Mouse (Mus musculus) ES-E14 (cell line): ENCODE measurements around the gene Cap2. TPM values are rescaled to one million over a fixed set of nuclear protein-coding genes. Genes with fewer than 3 reads are reported as not detected.

Experiments
- DNase-seq: peaks from one replicate; pipeline ENCODE4 v3.0.0-alpha.2; 2013; ENCODE audit warnings: low read depth, low spot score
- H3K27ac ChIP-seq: 2 replicates; pipeline ENCODE4 v1.5.1; 2012; ENCODE audit warnings: low read depth, mild to moderate bottlenecking, low read length, moderate library complexity, mixed read lengths; ENCODE audit not compliant: poor library complexity, insufficient read depth, severe bottlenecking
- H3K36me3 ChIP-seq: 2 replicates; pipeline ENCODE4 v1.6.1; 2012; ENCODE audit warnings: mild to moderate bottlenecking, low read length, moderate library complexity, mixed read lengths; ENCODE audit not compliant: control insufficient read depth, poor library complexity, insufficient read depth, severe bottlenecking
- H3K4me1 ChIP-seq, 2 experiments: fragments of 150-350 bp in 1 of 2; sonication (generic) in 1 of 2; 2 replicates each; pipeline ENCODE4 v1.6.1; 2012; ENCODE audit warnings: low read length in 2 of 2, mild to moderate bottlenecking in 1 of 2, mixed read lengths in 1 of 2; ENCODE audit not compliant: control insufficient read depth in 2 of 2, insufficient read depth in 2 of 2, poor library complexity in 1 of 2
- H3K4me3 ChIP-seq, 2 experiments: fragments of 150-350 bp in 1 of 2; sonication (generic) in 1 of 2; 2 replicates each; pipeline ENCODE4 v1.5.1; 2012; ENCODE audit warnings: low read length in 2 of 2, low read depth in 1 of 2, mild to moderate bottlenecking in 1 of 2, mixed read lengths in 1 of 2; ENCODE audit not compliant: insufficient read depth in 1 of 2, poor library complexity in 1 of 2, severe bottlenecking in 1 of 2
- H3K9ac ChIP-seq: 2 replicates; pipeline ENCODE4 v1.6.1; 2012; ENCODE audit warnings: low read depth, mild to moderate bottlenecking, low read length, mixed read lengths; ENCODE audit not compliant: poor library complexity, insufficient read depth, severe bottlenecking
- H3K9me3 ChIP-seq: fragments of 150-350 bp; sonication (generic); 2 replicates; pipeline ENCODE4 v1.6.1; 2012; ENCODE audit warnings: low read depth, mild to moderate bottlenecking, low read length; ENCODE audit not compliant: control insufficient read depth, insufficient read depth
- CHD2 ChIP-seq: IDR thresholded peaks from 2 replicates; pipeline ENCODE4 v1.6.1; 2014; ENCODE audit warnings: mild to moderate bottlenecking, low read depth, low read length, inconsistent platforms
- HCFC1 ChIP-seq: IDR thresholded peaks from 2 replicates; pipeline ENCODE4 v1.6.1; 2012; ENCODE audit warnings: low read length, inconsistent platforms, borderline replicate concordance; ENCODE audit not compliant: insufficient read depth
- MAFK ChIP-seq: IDR thresholded peaks from 2 replicates; pipeline ENCODE4 v1.6.1; 2014; ENCODE audit warnings: mild to moderate bottlenecking, low read depth, low read length, inconsistent platforms; ENCODE audit not compliant: insufficient read depth
- ZC3H11A ChIP-seq: IDR thresholded peaks from 2 replicates; pipeline ENCODE4 v1.6.1; 2012; ENCODE audit warnings: low read depth, mild to moderate bottlenecking, inconsistent platforms, low read length, borderline replicate concordance
- ZNF384 ChIP-seq: IDR thresholded peaks from 2 replicates; pipeline ENCODE4 v1.6.1; 2012; ENCODE audit warnings: low read depth, low read length, inconsistent platforms
- in situ Hi-C, 2 experiments: fragments of 600-800 bp; cut with MboI; formaldehyde crosslinking; loops; one replicate each; pipeline ENCODE4 v1.15.1; 2025; ENCODE audit warnings: low sequenced_read_pairs in 2 of 2, inconsistent platforms in 1 of 2; ENCODE audit not compliant: unreplicated experiment in 2 of 2
- total RNA-seq: library from RNA; depleted of rRNA; stranded (reverse); fragments of 300-350 nt; gene quantifications from 2 replicates; pipeline ENCODE4 v1.2.3, GENCODE M21; 2012

Gene Cap2
- total RNA-seq, 1 experiment: 5.1 TPM

DNA sequence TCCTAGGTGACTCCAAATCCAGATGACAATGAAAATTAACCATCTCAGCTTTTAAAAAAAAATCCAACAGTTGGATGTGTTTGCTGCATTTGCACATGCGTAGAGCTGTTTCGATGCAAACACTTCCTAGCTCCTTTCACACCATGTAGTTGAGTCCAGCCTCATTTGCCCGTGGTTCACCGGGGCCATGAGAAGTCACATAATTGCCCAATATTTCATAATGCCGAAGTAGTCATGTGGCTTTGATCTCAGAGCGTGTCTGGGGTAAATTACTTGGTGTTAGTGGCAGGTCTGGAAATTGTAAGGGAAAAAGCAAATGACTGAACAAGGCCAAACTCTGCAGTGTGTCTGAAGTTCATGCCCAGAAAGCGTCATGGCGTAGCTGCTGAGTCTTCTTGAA lies 67.8 kb downstream of the Cap2 start:
- H3K4me3 ChIP-seq: no peak overlapping the region
- no peaks in the 10 kb centered on the region for H3K9me3 ChIP-seq
- in situ Hi-C loops: no loop called here
- TF ChIP-seq ZC3H11A (no peak), MAFK (no peak)
- H3K4me1 ChIP-seq: no peaks in the 10 kb centered on the region
- no peak overlapping the region for H3K27ac ChIP-seq
- no peak overlapping the region for H3K9ac ChIP-seq
- no peak for DNase-seq
- no peaks in the 10 kb centered on the region for H3K36me3 ChIP-seq

DNA sequence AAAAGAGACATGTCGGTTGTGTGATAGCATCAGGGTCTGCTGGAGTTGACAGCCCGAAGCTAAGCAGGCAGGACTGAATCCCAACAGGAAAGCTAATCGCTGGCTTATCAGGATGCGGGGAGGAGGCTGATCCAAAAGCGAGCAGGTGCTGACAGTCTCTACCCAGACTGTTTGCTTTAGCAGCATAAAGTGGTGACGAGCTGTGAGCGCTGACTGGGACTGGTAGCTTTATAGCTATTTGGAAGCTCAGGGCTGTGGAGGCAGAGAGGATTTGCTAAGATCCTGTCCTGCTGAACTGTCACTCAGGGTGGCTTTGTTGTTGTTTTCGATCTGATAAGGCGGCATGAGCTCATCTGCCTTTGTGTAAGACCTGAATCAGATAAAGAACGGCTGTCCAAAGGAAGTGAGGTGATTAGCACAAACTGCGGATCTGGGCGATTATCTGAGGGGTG lies 69.5 kb downstream of the Cap2 start:
- no peaks in the 10 kb centered on the region for H3K4me1 ChIP-seq
- H3K9ac ChIP-seq: no peak overlapping the region
- H3K9me3 ChIP-seq: no peaks in the 10 kb centered on the region
- in situ Hi-C loops: no loop called here
- H3K27ac ChIP-seq: no peak overlapping the region
- DNase-seq: no peak
- TF ChIP-seq HCFC1 (no peak), MAFK (no peak), ZNF384 (no peak), CHD2 (no peak), ZC3H11A (no peak)
- H3K36me3 ChIP-seq: no peaks in the 10 kb centered on the region
- no peak overlapping the region for H3K4me3 ChIP-seq

DNA sequence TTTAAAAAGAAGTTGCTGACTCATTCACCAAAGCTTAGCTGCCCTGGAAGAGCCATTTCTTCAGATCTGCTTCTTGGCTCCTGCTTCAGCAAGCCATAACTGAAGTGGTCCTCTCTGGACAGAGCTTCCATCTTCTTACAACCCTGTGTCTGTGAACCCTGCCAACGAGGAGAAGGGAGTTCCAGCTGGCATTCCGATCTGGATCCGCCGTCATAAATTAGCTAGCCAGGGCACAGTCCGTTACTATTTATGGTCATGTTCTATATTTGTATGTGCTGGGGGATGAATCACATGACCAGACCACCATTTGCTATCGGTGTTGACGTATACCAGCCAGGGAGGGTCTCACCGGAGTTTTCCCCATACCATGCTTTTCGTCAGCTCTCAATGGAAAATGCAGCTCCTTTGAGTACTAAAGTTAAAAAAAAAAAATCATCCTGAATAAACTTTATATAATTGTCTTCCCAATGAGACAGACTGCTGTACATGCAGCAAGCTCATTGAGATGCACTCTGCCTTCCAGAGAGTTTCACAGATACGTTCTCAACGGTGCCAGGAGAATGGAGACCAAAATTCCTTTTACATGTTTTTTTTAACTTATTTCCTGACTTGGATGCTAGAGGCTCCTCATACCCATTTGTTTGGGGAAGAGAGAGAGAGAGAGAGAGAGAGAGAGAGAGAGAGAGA lies 70.5 kb downstream of the Cap2 start:
- Histone ChIP-seq H3K9ac (no peak overlapping the region), H3K36me3 (no peaks in the 10 kb centered on the region), H3K9me3 (no peaks in the 10 kb centered on the region), H3K4me3 (no peak overlapping the region), H3K27ac (no peak overlapping the region), H3K4me1 (no peaks in the 10 kb centered on the region)
- TF ChIP-seq ZNF384: no peak
- no peak for TF ChIP-seq CHD2
- TF ChIP-seq MAFK: no peak
- TF ChIP-seq HCFC1: no peak
- TF ChIP-seq ZC3H11A: no peak
- DNase-seq: no peak
- in situ Hi-C loops: no loop called here

DNA sequence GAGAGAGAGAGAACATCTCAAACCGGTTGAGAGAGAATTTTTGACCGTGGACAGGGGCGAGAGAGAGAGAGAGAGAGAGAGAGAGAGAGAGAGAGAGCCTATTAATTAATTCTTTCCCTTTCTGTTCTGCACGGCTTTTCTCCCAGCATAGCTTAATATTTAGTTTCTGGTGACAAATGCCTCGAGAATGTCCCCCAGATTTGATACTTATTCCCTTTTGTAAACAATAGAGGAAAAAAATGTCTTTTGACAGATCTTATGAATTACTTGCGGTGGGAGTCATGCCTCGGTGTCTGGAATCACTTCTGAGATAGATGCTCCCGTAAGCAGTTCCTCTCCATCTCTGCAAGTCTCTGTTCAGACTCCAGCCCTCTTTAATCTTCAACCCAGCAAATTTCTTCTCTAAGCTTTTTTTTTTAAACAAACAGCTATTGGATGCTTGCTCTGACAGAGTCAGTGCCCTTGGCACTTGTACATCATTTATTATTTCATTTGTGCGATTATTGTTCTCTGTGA lies 71.1 kb downstream of the Cap2 start:
- H3K36me3 ChIP-seq: no peaks in the 10 kb centered on the region
- no peak for DNase-seq
- TF ChIP-seq MAFK: no peak
- TF ChIP-seq ZNF384: no peak
- TF ChIP-seq CHD2: no peak
- TF ChIP-seq HCFC1: no peak
- no peak for TF ChIP-seq ZC3H11A
- in situ Hi-C loops: no loop called here
- H3K27ac ChIP-seq: no peak overlapping the region
- no peak overlapping the region for H3K4me3 ChIP-seq
- H3K9ac ChIP-seq: no peak overlapping the region
- H3K9me3 ChIP-seq: no peaks in the 10 kb centered on the region
- H3K4me1 ChIP-seq: no peaks in the 10 kb centered on the region

DNA sequence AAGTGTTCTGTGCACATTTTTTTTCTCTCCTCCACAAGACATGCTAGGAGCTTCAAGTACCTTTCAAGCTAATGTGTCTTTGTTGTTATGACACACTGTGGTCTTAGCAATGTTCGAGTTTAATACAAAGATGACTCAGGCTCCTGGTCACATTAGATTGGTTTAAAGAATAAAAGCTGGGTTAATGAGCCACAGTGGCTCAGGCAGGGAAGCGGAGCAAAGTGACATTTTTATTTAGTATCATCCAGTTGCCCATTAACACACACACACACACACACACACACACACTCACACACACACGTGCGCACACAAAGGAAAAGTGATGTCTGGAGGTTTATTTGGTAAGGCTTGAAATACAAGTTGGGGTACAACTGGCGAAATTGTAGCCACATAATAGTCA lies 72.6 kb downstream of the Cap2 start:
- Histone ChIP-seq H3K36me3 (no peaks in the 10 kb centered on the region), H3K27ac (no peak overlapping the region), H3K4me3 (no peak overlapping the region), H3K9ac (no peak overlapping the region), H3K4me1 (no peaks in the 10 kb centered on the region), H3K9me3 (no peaks in the 10 kb centered on the region)
- no peak for DNase-seq
- no peak for TF ChIP-seq ZC3H11A
- in situ Hi-C loops: no loop called here
